Mouse (Mus musculus) MEL (cell line): Measurements from ENCODE around the gene Stk10.

ENCODE experiments used
- CHD1 ChIP-seq: IDR thresholded peaks from 2 replicates; pipeline ENCODE4 v1.6.1; 2012; ENCODE audit warnings: low read depth, mild to moderate bottlenecking, inconsistent platforms, low read length, improper control_type of control experiment
- CTCF ChIP-seq, 3 experiments: IDR thresholded peaks in 2 of 3; conservative IDR thresholded peaks in 1 of 3; 2 replicates each; pipeline ENCODE4 v1.5.1; 2011 to 2012; ENCODE audit warnings: low read length in 3 of 3, low read depth in 2 of 3, mild to moderate bottlenecking in 2 of 3, improper control_type of control experiment in 1 of 3, inconsistent platforms in 1 of 3, mixed read lengths in 1 of 3, moderate library complexity in 1 of 3; ENCODE audit not compliant: control insufficient read depth in 1 of 3, insufficient read depth in 1 of 3, poor library complexity in 1 of 3, severe bottlenecking in 1 of 3
- E2F4 ChIP-seq: IDR thresholded peaks from 2 replicates; pipeline ENCODE4 v1.6.1; 2011; ENCODE audit warnings: low read depth, low read length, improper control_type of control experiment, borderline replicate concordance
- HCFC1 ChIP-seq: IDR thresholded peaks from 2 replicates; pipeline ENCODE4 v1.6.1; 2012; ENCODE audit warnings: low read depth, mild to moderate bottlenecking, inconsistent platforms, low read length, improper control_type of control experiment, moderate library complexity
- MAX ChIP-seq: IDR thresholded peaks from 2 replicates; pipeline ENCODE4 v1.6.1; 2011; ENCODE audit warnings: low read length, improper control_type of control experiment
- MYC ChIP-seq: IDR thresholded peaks from 2 replicates; pipeline ENCODE4 v1.6.1; 2011; ENCODE audit warnings: low read depth, mild to moderate bottlenecking, low read length, improper control_type of control experiment, moderate library complexity
- POLR2A ChIP-seq, 2 experiments: IDR thresholded peaks; 2 replicates each; pipeline ENCODE4 v1.6.1; 2011 to 2012; ENCODE audit warnings: low read length in 2 of 2, mild to moderate bottlenecking in 2 of 2, control low read depth in 1 of 2, improper control_type of control experiment in 1 of 2, low read depth in 1 of 2, moderate library complexity in 1 of 2; ENCODE audit not compliant: control insufficient read depth in 1 of 2, insufficient read depth in 1 of 2, poor library complexity in 1 of 2
- POLR2AphosphoS2 ChIP-seq: IDR thresholded peaks from 2 replicates; pipeline ENCODE4 v1.6.1; 2011; ENCODE audit warnings: low read length, improper control_type of control experiment
- SIN3A ChIP-seq: IDR thresholded peaks from 2 replicates; pipeline ENCODE4 v1.6.1; 2012; ENCODE audit warnings: low read length, improper control_type of control experiment, inconsistent platforms
- TAL1 ChIP-seq: IDR thresholded peaks from 2 replicates; pipeline ENCODE4 v1.6.1; 2012; ENCODE audit warnings: mild to moderate bottlenecking, inconsistent platforms, low read length, moderate library complexity, mixed read lengths
- TCF12 ChIP-seq: IDR thresholded peaks from 2 replicates; pipeline ENCODE4 v1.6.1; 2014; ENCODE audit warnings: low read depth, mild to moderate bottlenecking, inconsistent platforms, low read length, improper control_type of control experiment, moderate library complexity
- UBTF ChIP-seq: IDR thresholded peaks from 2 replicates; pipeline ENCODE4 v1.6.1; 2012; ENCODE audit warnings: low read depth, mild to moderate bottlenecking, inconsistent platforms, low read length, improper control_type of control experiment, moderate library complexity, borderline replicate concordance; ENCODE audit not compliant: insufficient read depth

- TF ChIP-seq SIN3A: no peak
- TF ChIP-seq POLR2AphosphoS2: no peak
- TF ChIP-seq CTCF (IDR thresholded peaks at IDR 0.05 in 2 of 3, conservative IDR thresholded peaks at IDR 0.05 in 1 of 3; ENCODE audit: control insufficient read depth in 1 of 3, insufficient read depth in 1 of 3, low read depth in 2 of 3, low read length in 3 of 3, poor library complexity in 1 of 3, severe bottlenecking in 1 of 3): no peak
- TF ChIP-seq CHD1: no peak
- TF ChIP-seq MAX: no peak
- no peak for TF ChIP-seq MYC
- no peak for TF ChIP-seq POLR2A (IDR thresholded peaks at IDR 0.05; ENCODE audit: control insufficient read depth in 1 of 2, insufficient read depth in 1 of 2, low read depth in 1 of 2, low read length in 2 of 2, poor library complexity in 1 of 2)
- TF ChIP-seq TAL1: no peak
- no peak for TF ChIP-seq HCFC1
- no peak for TF ChIP-seq E2F4
- no peak for TF ChIP-seq TCF12
- TF ChIP-seq UBTF: no peak
Observed at GRCm38 (mm10) chr11:32527006-32527405, 6.1 kb upstream of the Stk10 start.
